Mouse (Mus musculus) cortical plate, adult 2 months (tissue): ENCODE results near the gene Cachd1.

Source experiments
- CTCF ChIP-seq: fragments of 200-500 bp; IDR thresholded peaks from 2 replicates; pipeline ENCODE4 v1.5.1; 2011; ENCODE audit warnings: mild to moderate bottlenecking, control low read depth, low read length; ENCODE audit not compliant: insufficient read depth; ENCODE audit errors: extremely low read depth
- POLR2A ChIP-seq: fragments of 200-500 bp; IDR thresholded peaks from 2 replicates; pipeline ENCODE4 v1.6.1; 2011; ENCODE audit warnings: mild to moderate bottlenecking, low read length, control low read depth; ENCODE audit not compliant: insufficient read depth; ENCODE audit errors: extremely low read depth

GRCm38 (mm10) chr4:100865962-100866703, 89.7 kb downstream of the Cachd1 start:
- TF ChIP-seq CTCF (no peak), POLR2A (no peak)
